Mouse (Mus musculus) kidney, adult 2 months (tissue): ENCODE results near the gene Ssr2. TPM values are rescaled to one million over a fixed set of nuclear protein-coding genes. Genes with fewer than 3 reads are reported as not detected.
"Not testable (repeated sequence)": the region's sequence is repeated elsewhere in the genome, so short reads cannot be mapped to it uniquely, and the experiment has no call there.

Experiments used
- DNase-seq: peaks from one replicate; pipeline ENCODE4 v3.0.0; 2021
- H3K27ac ChIP-seq: fragments of 200-500 bp; 2 replicates; pipeline ENCODE4 v1.5.1; 2012; ENCODE audit warnings: low read depth, low read length, control low read depth, inconsistent platforms; ENCODE audit not compliant: insufficient read depth
- H3K27me3 ChIP-seq: fragments of 200-500 bp; replicated peaks from 2 replicates; pipeline ENCODE4 v1.6.1; 2012; ENCODE audit warnings: mild to moderate bottlenecking, moderate library complexity, low read length, inconsistent platforms; ENCODE audit not compliant: control insufficient read depth, insufficient read depth
- H3K36me3 ChIP-seq: fragments of 200-500 bp; 2 replicates; pipeline ENCODE4 v1.6.1; 2012; ENCODE audit warnings: mild to moderate bottlenecking, moderate library complexity, low read length, inconsistent platforms; ENCODE audit not compliant: control insufficient read depth, insufficient read depth
- H3K4me1 ChIP-seq: fragments of 200-500 bp; 2 replicates; pipeline ENCODE4 v1.6.1; 2011; ENCODE audit warnings: low read length; ENCODE audit not compliant: control insufficient read depth, insufficient read depth
- H3K4me3 ChIP-seq: fragments of 200-500 bp; 2 replicates; pipeline ENCODE4 v1.5.1; 2011; ENCODE audit warnings: mild to moderate bottlenecking, low read depth, low read length, control low read depth; ENCODE audit not compliant: insufficient read depth
- CTCF ChIP-seq: fragments of 200-500 bp; conservative IDR thresholded peaks from 2 replicates; pipeline ENCODE4 v1.5.1; 2011; ENCODE audit warnings: low read depth, mild to moderate bottlenecking, control low read depth, low read length, moderate library complexity, mixed read lengths; ENCODE audit not compliant: insufficient read depth, insufficient read length
- POLR2A ChIP-seq: fragments of 200-500 bp; IDR thresholded peaks from one replicate; pipeline ENCODE4 v1.6.1; 2011; ENCODE audit warnings: low read depth, low read length, control low read depth
- WGBS: fragments of 180-500 bp; shearing (Covaris S2); methylation state at CpG from one replicate; pipeline ENCODE4 v1.1.7; 2018; 5-methylcytosine and 5-hydroxymethylcytosine counted together
- polyA plus RNA-seq: library from polyadenylated mRNA; depleted of rRNA; stranded (reverse); fragments of >200 nt; gene quantifications from 2 replicates; pipeline ENCODE4 v1.2.3, GENCODE M21; 2012

The Ssr2 gene
- polyA plus RNA-seq, 1 experiment, result 180 TPM

GRCm38 (mm10) chr3:88586640-88587039 is 11.0 kb downstream of the Ssr2 start:
- 92% methylated on average over 5 of the region's 5 CpGs for WGBS
- H3K36me3 ChIP-seq, result peaks cover 5% of the 10 kb centered on the region
- peaks cover 1% of the 10 kb centered on the region; the same call in 1 of the 2 replicates for H3K4me1 ChIP-seq

GRCm38 (mm10) chr3:88590246-88590645 is 14.6 kb downstream of the Ssr2 start:
- Histone ChIP-seq H3K27ac (no peak overlapping the region), H3K4me3 (no peak overlapping the region), H3K4me1 (peaks cover 10% of the 10 kb centered on the region), H3K36me3 (peaks cover 5% of the 10 kb centered on the region), H3K27me3 (no peaks in the 10 kb centered on the region)
- WGBS, result 37% methylated on average over 5 of the region's 5 CpGs
- no peak for TF ChIP-seq CTCF
- TF ChIP-seq POLR2A, result no peak
- no peak for DNase-seq

More at GRCm38 (mm10) chr3:88586640-88587039, 11.0 kb downstream of the Ssr2 start:
- no peak for TF ChIP-seq POLR2A
- no peak for TF ChIP-seq CTCF
- DNase-seq, result no peak
- H3K4me3 ChIP-seq, result no peak overlapping the region
- no peak overlapping the region for H3K27ac ChIP-seq
- H3K27me3 ChIP-seq, result no peaks in the 10 kb centered on the region

- no peak for DNase-seq
- no peak for TF ChIP-seq POLR2A
- TF ChIP-seq CTCF, result no peak
- H3K4me3 ChIP-seq, result no peak overlapping the region
- peaks cover 10% of the 10 kb centered on the region for H3K4me1 ChIP-seq
- 55% methylated on average over 3 of the region's 3 CpGs for WGBS
- peaks cover 5% of the 10 kb centered on the region for H3K36me3 ChIP-seq
- H3K27me3 ChIP-seq, result no peaks in the 10 kb centered on the region
- no peak overlapping the region for H3K27ac ChIP-seq
Observed at GRCm38 (mm10) chr3:88591044-88591443, 15.4 kb downstream of the Ssr2 start.

- no peaks in the 10 kb centered on the region for H3K27me3 ChIP-seq
- 5% methylated on average over 9 of the region's 9 CpGs for WGBS
- H3K4me1 ChIP-seq, result peaks cover 10% of the 10 kb centered on the region
- H3K36me3 ChIP-seq, result peaks cover 1% of the 10 kb centered on the region
- H3K4me3 ChIP-seq, result peak overlapping the region; percentile 45
- H3K27ac ChIP-seq, result peak overlapping the region; percentile 66
- peak; percentile 74 for DNase-seq
- no peak for TF ChIP-seq POLR2A
- TF ChIP-seq CTCF, result 0 out of 2 replicates have a peak, but pooled peaks have one; percentile 4
Observed at GRCm38 (mm10) chr3:88591950-88592731, 16.5 kb downstream of the Ssr2 start.

- H3K27me3 ChIP-seq, result no peaks in the 10 kb centered on the region
- no peak overlapping the region for H3K27ac ChIP-seq
- no peak for DNase-seq
- H3K36me3 ChIP-seq, result no peaks in the 10 kb centered on the region; the same call in 1 of the 2 replicates
- TF ChIP-seq CTCF, result no peak
- TF ChIP-seq POLR2A, result no peak
- H3K4me3 ChIP-seq, result no peak overlapping the region
- H3K4me1 ChIP-seq, result peaks cover 10% of the 10 kb centered on the region
- 51% methylated on average over 10 of the region's 10 CpGs for WGBS
Observed at GRCm38 (mm10) chr3:88592942-88593576, 17.4 kb downstream of the Ssr2 start.

GRCm38 (mm10) chr3:88593893-88594580 is 18.4 kb downstream of the Ssr2 start:
- peak; percentile 78 for DNase-seq
- H3K4me3 ChIP-seq, result no peak overlapping the region
- no peak overlapping the region for H3K27ac ChIP-seq
- H3K4me1 ChIP-seq, result peaks cover 10% of the 10 kb centered on the region
- H3K27me3 ChIP-seq, result no peaks in the 10 kb centered on the region
- TF ChIP-seq CTCF, result no peak
- no peak for TF ChIP-seq POLR2A
- WGBS, result 38% methylated on average over 10 of the region's 10 CpGs
- H3K36me3 ChIP-seq, result no peaks in the 10 kb centered on the region

- not testable (repeated sequence) for H3K27ac ChIP-seq, H3K4me1 ChIP-seq, DNase-seq, H3K36me3 ChIP-seq, H3K27me3 ChIP-seq, H3K4me3 ChIP-seq
- 96% methylated on average over 4 of the region's 4 CpGs for WGBS
Observed at GRCm38 (mm10) chr3:88596547-88596946, 20.9 kb downstream of the Ssr2 start.
